Mouse (Mus musculus) brain, embryonic 14.5 days (tissue): ENCODE measurements around the gene Cenpu.

Experiments used
- CTCF ChIP-seq: fragments of 200-500 bp; IDR thresholded peaks from 2 replicates; pipeline ENCODE4 v1.5.1; 2012; ENCODE audit warnings: inconsistent platforms, mild to moderate bottlenecking, moderate library complexity, borderline replicate concordance; ENCODE audit not compliant: insufficient read depth, insufficient read length; ENCODE audit errors: extremely low read depth
- POLR2A ChIP-seq: fragments of 200-500 bp; IDR thresholded peaks from 2 replicates; pipeline ENCODE4 v1.6.1; 2012; ENCODE audit warnings: mild to moderate bottlenecking, inconsistent platforms, borderline replicate concordance; ENCODE audit not compliant: poor library complexity, insufficient read depth, insufficient read length, severe bottlenecking; ENCODE audit errors: extremely low read depth

- TF ChIP-seq CTCF, result no peak
- TF ChIP-seq POLR2A, result no peak
These were observed 49.3 kb upstream of the Cenpu start for GRCm38 (mm10) chr8:46502333-46503071.
